Mouse (Mus musculus) adrenal gland, adult 10 weeks (tissue): ENCODE measurements around the gene Ttll12. TPM values are rescaled to one million over a fixed set of nuclear protein-coding genes. Genes with fewer than 3 reads are reported as not detected.

Experiments used
- polyA plus RNA-seq: library from polyadenylated mRNA; stranded (reverse); fragments of 350-450 nt; fragmentation: Illumina TruSeq; extraction: RNeasy Lipid Tissue Mini Kit (QIAGEN cat#74804); gene quantifications from one replicate; pipeline ENCODE4 v1.2.3, GENCODE M21; 2014; ENCODE audit warnings: low read depth, low replicate concordance

The Ttll12 gene
- polyA plus RNA-seq, result 1.6 TPM

DNA sequence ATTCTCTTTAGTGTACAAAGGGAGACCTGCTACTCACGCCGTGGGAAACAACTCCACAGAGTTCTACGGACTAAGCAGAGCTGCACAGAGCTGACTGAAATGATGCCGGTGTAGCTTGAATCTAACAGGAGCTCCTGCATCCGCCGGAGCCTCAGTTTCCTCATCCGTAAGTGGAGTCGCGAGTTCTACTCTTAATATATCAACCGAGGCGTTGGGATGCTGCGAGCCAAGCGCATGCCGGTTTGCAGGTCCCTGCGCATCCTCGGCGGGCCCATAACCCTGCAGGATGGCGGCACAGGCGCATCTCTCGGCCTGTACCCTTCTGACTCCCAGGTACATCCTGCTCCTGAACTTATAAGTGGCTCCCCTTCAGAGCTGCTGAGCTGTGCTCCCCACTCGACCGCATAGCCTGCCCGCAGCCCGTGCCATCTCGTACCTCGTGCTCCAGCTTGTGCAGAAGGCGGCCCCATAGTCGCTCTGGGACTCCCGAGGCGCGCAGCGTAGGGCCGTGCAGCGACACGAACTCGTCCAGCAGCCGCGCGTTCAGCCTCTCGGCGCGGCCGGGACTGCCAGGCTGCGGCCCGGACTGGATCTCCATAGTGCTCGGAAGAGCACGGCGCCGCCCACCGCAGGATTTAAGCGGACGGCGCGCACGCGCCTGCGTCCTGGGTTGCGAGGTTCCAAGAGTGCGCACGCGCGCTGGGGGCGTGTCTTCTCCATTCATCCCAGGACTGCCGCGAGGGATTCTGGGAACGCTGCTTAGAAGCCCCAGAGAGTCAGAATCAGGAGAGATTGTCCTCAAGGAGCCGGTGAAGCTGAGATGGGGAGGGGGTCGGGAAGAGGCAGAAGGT is at the start of gene Ttll12:
Ttll12 (minus strand) TSS at position 645 of the 851 bp plus-strand sequence.

DNA sequence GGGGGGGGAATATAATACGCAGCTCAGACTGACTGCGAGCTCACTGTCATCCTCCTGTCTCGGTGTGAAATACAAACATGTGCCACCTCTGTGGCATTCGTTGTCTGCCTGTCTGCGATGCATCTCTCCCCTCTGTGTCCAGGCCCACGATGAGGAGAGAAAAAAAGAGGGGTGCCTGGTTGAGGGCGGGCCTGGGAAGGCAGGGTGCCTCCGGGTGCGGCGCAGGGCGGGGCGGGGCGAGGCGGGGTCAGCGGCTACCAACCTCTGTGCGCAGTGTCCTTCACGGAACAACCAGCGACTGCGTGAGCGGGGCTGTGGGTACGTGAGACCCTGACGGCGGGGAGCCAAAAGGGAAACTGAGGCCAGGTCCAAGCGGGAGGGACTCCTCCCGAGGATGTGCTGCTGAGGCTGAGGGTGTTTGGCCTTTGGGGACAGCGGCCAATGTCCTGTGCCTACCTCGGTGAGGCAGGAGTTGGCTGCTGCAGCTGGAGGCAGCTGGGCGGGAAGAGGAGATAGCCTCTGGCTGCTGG is 31.6 kb downstream of the Ttll12 start, which contains the start of the genes Tspo and Mcat:
Tspo (plus strand) TSS at position 266 of the 530 bp plus-strand sequence.
Mcat (minus strand) TSS at position 461 of the 530 bp plus-strand sequence.

DNA sequence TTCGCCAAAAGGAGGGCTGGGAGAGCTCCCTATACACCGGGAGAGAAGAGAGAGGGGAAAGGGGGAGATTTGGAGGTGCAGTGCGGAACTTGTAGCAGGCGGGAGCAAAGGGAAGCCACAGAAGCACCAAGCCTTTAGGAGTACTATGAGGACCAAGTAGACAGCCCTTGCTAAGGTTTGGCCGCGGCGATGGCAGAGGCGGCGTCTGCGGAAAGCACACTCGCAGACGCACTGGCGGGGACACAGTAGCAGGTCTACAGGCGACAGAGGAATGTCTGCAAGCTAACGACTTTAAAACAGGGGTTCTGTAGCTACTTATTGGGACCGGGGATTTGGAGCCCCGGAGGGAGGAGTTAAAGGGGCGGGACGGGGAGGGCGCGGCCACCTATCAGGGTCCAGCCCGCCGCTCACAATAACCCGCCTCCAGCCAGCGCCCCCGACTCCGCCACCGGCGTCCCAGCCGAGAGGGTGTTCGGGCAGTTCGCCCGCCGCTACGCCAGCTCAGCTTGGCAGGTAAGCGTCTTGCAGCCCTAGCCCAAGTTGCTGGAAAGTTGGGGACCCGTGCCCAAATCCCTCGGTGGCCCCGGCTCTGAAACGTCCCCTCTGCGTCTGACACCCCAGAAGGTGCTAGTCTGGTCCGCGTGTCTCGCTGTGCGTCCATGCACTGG is 68.4 kb downstream of the Ttll12 start, which contains the start of gene Bik:
Bik (plus strand) TSS at position 439 of the 668 bp plus-strand sequence.

Other genes starting within 250 kb of the Ttll12 start
- 13.2 TPM for gene Arfgap3, start 244.9 kb downstream of the Ttll12 start, polyA plus RNA-seq
- gene Pacsin2, start 130.6 kb downstream of the Ttll12 start, polyA plus RNA-seq, result 37.5 TPM
- gene Ttll1, start 84.3 kb downstream of the Ttll12 start, polyA plus RNA-seq, result 2.5 TPM
- not detected for gene Bik, start 68.3 kb downstream of the Ttll12 start, polyA plus RNA-seq
- 4.5 TPM for gene Tspo, start 31.6 kb downstream of the Ttll12 start, polyA plus RNA-seq
- gene Mcat, start 31.4 kb downstream of the Ttll12 start, polyA plus RNA-seq, result 3.1 TPM
- gene Scube1, start 129.9 kb upstream of the Ttll12 start, polyA plus RNA-seq, result 0.58 TPM
- gene Mpped1, start 184.3 kb upstream of the Ttll12 start, polyA plus RNA-seq, result not detected